Mouse (Mus musculus) G1E (cell line): Measurements from ENCODE around the gene Hdc. TPM values are rescaled to one million over a fixed set of nuclear protein-coding genes. Genes with fewer than 3 reads are reported as not detected.

Experiments used
- ATAC-seq: 2 replicates; pipeline ENCODE4 v1.8.0; 2016; ENCODE audit warnings: mild to moderate bottlenecking; ENCODE audit not compliant: insufficient number of reproducible peaks, poor library complexity, low FRiP score, severe bottlenecking; ENCODE audit errors: extremely low read depth
- DNase-seq: peaks from one replicate; pipeline ENCODE4 v3.0.0; 2012; ENCODE audit warnings: low spot score
- H3K27me3 ChIP-seq: 2 replicates; pipeline ENCODE4 v1.6.1; 2012; ENCODE audit warnings: mild to moderate bottlenecking, low read length, inconsistent platforms; ENCODE audit not compliant: insufficient read depth
- H3K36me3 ChIP-seq: replicated peaks from 2 replicates; pipeline ENCODE3; 2012; ENCODE audit warnings: mild to moderate bottlenecking, inconsistent platforms
- H3K4me1 ChIP-seq: 2 replicates; pipeline ENCODE4 v1.6.1; 2012; ENCODE audit warnings: low read depth, low read length, inconsistent platforms, mixed read lengths; ENCODE audit not compliant: insufficient read depth
- H3K4me3 ChIP-seq: 2 replicates; pipeline ENCODE4 v1.5.1; 2012; ENCODE audit warnings: low read depth, mild to moderate bottlenecking, inconsistent platforms, low read length, moderate library complexity, mixed read lengths
- H3K9me3 ChIP-seq: replicated peaks from 2 replicates; pipeline ENCODE4 v1.6.1; 2012; ENCODE audit warnings: inconsistent platforms
- CTCF ChIP-seq: IDR thresholded peaks from 2 replicates; pipeline ENCODE4 v1.5.1; 2012; ENCODE audit warnings: low read depth, low read length, inconsistent platforms, mixed read lengths
- GATA1 ChIP-seq: IDR thresholded peaks from 2 replicates; pipeline ENCODE4 v1.6.1; 2012; ENCODE audit warnings: borderline replicate concordance, low read length, inconsistent platforms, mixed read lengths
- GATA2 ChIP-seq: IDR thresholded peaks from 2 replicates; pipeline ENCODE4 v1.6.1; 2012; ENCODE audit warnings: low read depth, low read length, inconsistent platforms, borderline replicate concordance
- POLR2AphosphoS5 ChIP-seq: IDR thresholded peaks from 2 replicates; pipeline ENCODE4 v1.6.1; 2012; ENCODE audit warnings: low read depth, low read length, inconsistent platforms; ENCODE audit not compliant: insufficient replicate concordance
- TAL1 ChIP-seq: conservative IDR thresholded peaks from 2 replicates; pipeline ENCODE4 v1.6.1; 2012; ENCODE audit warnings: low read depth, low read length, inconsistent platforms, mixed read lengths
- polyA plus RNA-seq: library from polyadenylated mRNA; stranded (reverse); fragments of >175 nt; gene quantifications from 2 replicates; pipeline ENCODE4 v1.2.3, GENCODE M21; 2012
- total RNA-seq, 2 experiments: library from RNA; stranded (forward) in 1 of 2; stranded (reverse) in 1 of 2; fragments of 200-1000 nt in 1 of 2; fragments of >200 nt in 1 of 2; fragmentation: Nextera tagmentation in 1 of 2; gene quantifications; 2 replicates each; pipeline ENCODE4 v1.2.3; 2014 to 2017

Hdc gene
- total and polyA plus RNA-seq, 3 experiments: 2.6 to 42.0 (median 21.5) TPM

- ATAC-seq (no peak), DNase-seq (no peak)
- TF ChIP-seq TAL1 (no peak), POLR2AphosphoS5 (no peak), GATA2 (no peak), CTCF (no peak), GATA1 (no peak)
- Histone ChIP-seq H3K27me3 (peaks cover 5% of the 10 kb centered on the region), H3K4me1 (no peaks in the 10 kb centered on the region), H3K4me3 (no peak overlapping the region), H3K9me3 (no peaks in the 10 kb centered on the region), H3K36me3 (no peaks in the 10 kb centered on the region)
Observed at GRCm38 (mm10) chr2:126560094-126560493, 59.0 kb downstream of the Hdc start.

DNA sequence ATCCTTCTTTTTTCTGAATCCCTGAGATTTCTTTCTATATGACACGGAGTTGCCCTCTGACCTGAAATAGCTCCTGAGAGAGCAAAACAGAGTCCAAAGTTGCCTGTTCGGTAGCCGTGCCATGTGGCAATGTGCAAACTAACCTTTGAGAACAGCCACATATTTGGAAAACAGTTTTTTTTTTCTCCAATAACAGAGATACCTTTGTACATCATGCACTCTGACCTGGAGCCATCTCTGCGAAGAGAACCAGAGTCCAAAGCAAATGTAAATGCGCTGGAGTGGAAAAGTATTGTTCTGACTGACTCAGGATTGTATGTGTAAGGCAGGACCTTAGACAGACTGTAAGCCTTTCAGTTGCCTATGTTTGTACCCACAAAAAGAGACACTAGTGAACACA lies 63.6 kb downstream of the Hdc start:
- H3K4me3 ChIP-seq: no peak overlapping the region
- H3K27me3 ChIP-seq: peaks cover 12% of the 10 kb centered on the region; the same call in 1 of the 2 replicates
- no peaks in the 10 kb centered on the region for H3K36me3 ChIP-seq
- no peak for DNase-seq
- ATAC-seq: no peak
- H3K9me3 ChIP-seq: no peaks in the 10 kb centered on the region
- TF ChIP-seq POLR2AphosphoS5 (no peak), GATA1 (no peak), GATA2 (no peak), CTCF (no peak), TAL1 (no peak)
- no peaks in the 10 kb centered on the region; the same call in 1 of the 2 replicates for H3K4me1 ChIP-seq

DNA sequence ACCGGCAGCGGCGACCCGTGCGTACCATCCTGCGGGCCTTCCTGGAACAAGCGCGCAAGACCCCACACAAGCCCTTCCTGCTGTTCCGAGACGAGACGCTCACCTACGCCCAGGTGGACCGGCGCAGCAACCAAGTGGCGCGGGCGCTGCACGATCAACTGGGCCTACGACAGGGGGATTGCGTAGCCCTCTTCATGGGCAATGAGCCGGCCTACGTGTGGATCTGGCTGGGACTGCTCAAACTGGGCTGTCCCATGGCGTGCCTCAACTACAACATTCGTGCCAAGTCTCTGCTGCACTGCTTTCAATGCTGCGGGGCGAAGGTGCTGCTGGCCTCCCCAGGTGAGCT lies 65.8 kb downstream of the Hdc start:
- H3K27me3 ChIP-seq: peaks cover 15% of the 10 kb centered on the region; the same call in 1 of the 2 replicates
- no peaks in the 10 kb centered on the region for H3K36me3 ChIP-seq
- H3K4me1 ChIP-seq: no peaks in the 10 kb centered on the region; the same call in 1 of the 2 replicates
- ATAC-seq: no peak
- TF ChIP-seq GATA2: no peak
- TF ChIP-seq GATA1: no peak
- no peak for TF ChIP-seq POLR2AphosphoS5
- no peak for TF ChIP-seq CTCF
- H3K9me3 ChIP-seq: no peaks in the 10 kb centered on the region
- H3K4me3 ChIP-seq: no peak overlapping the region
- DNase-seq: no peak

DNA sequence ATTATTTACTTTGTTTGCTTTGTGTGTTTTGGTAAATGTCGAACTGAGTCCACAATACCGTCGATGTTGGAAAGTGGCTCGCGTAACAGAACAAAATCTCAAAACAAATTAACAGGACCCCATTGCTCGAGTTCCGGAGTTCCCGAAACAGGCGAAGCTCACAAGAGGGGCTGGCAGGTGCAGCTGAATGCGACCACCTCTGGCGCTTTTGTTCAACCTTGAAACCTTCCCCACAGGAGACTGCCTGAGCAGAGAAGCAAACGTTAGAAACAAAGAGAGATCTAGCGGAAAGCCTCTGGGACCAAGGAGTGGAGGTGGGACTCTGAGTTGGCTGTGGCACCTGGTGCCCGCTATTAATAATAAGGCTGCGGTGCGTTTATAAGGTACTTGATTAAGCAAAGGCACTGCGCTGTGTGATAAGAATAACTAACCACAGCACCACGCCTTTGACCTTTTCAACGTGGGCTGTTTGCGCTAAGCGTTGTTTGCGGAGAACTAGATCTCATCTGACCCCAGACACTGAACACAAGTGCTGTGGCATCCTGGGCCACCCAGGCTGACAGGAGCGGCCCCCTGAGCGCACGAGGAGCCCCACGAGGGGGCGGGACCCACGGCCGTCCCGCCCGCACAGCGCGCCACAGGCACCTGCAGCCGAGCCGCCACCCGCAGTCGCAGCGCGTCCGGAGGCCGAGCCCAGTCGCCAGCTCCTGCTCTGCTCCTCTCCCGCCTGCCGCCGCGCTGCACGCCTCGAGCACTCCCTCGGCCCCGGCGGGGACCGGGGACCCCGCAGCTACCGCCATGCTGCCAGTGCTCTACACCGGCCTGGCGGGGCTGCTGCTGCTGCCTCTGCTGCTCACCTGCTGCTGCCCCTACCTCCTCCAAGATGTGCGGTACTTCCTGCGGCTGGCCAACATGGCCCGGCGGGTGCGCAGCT lies 66.5 kb downstream of the Hdc start, which contains the start of gene Slc27a2:
Gene Slc27a2, plus strand, starts transcription at position 51 of the 934 bp plus-strand sequence.
- H3K36me3 ChIP-seq: no peaks in the 10 kb centered on the region
- ATAC-seq: no peak
- H3K9me3 ChIP-seq: no peaks in the 10 kb centered on the region
- TF ChIP-seq GATA1 (no peak), GATA2 (no peak), TAL1 (no peak), CTCF (no peak)
- DNase-seq: no peak
- H3K27me3 ChIP-seq: peaks cover 15% of the 10 kb centered on the region; the same call in 1 of the 2 replicates
- H3K4me3 ChIP-seq: no peak within 1 kb of the TSS
- H3K4me1 ChIP-seq: no peaks in the 10 kb centered on the region; the same call in 1 of the 2 replicates

DNA sequence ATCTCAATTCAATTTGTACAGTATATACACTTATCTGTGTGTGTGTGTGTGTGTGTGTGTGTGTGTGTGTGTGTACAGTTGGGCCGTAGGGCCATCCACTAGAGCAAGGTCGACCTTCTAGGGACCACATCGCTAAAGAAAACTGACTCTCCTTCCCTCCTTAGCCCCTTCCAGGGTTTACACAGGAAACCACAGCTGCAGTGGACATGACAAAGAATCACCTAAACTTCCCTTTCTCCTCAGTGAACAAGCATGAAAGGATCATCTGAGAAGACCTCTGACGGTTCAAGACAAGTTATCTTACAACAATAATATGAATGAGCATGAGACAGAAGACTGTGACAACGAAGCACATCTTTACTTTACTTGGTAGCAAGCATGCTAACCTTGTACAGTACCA lies 67.2 kb downstream of the Hdc start:
- Histone ChIP-seq H3K36me3 (no peaks in the 10 kb centered on the region), H3K27me3 (peaks cover 15% of the 10 kb centered on the region; the same call in 1 of the 2 replicates), H3K9me3 (no peaks in the 10 kb centered on the region), H3K4me1 (no peaks in the 10 kb centered on the region; the same call in 1 of the 2 replicates), H3K4me3 (no peak overlapping the region)
- ATAC-seq (no peak), DNase-seq (no peak)
- TF ChIP-seq TAL1 (no peak), POLR2AphosphoS5 (no peak), GATA2 (no peak), GATA1 (no peak), CTCF (no peak)

- DNase-seq (no peak), ATAC-seq (no peak)
- no peaks in the 10 kb centered on the region; the same call in 1 of the 2 replicates for H3K4me1 ChIP-seq
- no peaks in the 10 kb centered on the region for H3K36me3 ChIP-seq
- H3K9me3 ChIP-seq: no peaks in the 10 kb centered on the region
- no peak overlapping the region for H3K4me3 ChIP-seq
- peaks cover 15% of the 10 kb centered on the region; the same call in 1 of the 2 replicates for H3K27me3 ChIP-seq
- TF ChIP-seq TAL1 (no peak), POLR2AphosphoS5 (no peak), CTCF (no peak), GATA1 (no peak), GATA2 (no peak)
Observed at GRCm38 (mm10) chr2:126551244-126551890, 67.7 kb downstream of the Hdc start.
